Mouse (Mus musculus) brain, embryonic 14.5 days (tissue): ENCODE results near the gene Dnaaf3. TPM values are rescaled to one million over a fixed set of nuclear protein-coding genes. Genes with fewer than 3 reads are reported as not detected.

Source experiments
- DNase-seq: peaks from one replicate; pipeline ENCODE4 v3.0.0-alpha.2; 2011; ENCODE audit warnings: low read depth
- CTCF ChIP-seq: fragments of 200-500 bp; IDR thresholded peaks from 2 replicates; pipeline ENCODE4 v1.5.1; 2012; ENCODE audit warnings: inconsistent platforms, mild to moderate bottlenecking, moderate library complexity, borderline replicate concordance; ENCODE audit not compliant: insufficient read depth, insufficient read length; ENCODE audit errors: extremely low read depth
- POLR2A ChIP-seq: fragments of 200-500 bp; IDR thresholded peaks from 2 replicates; pipeline ENCODE4 v1.6.1; 2012; ENCODE audit warnings: mild to moderate bottlenecking, inconsistent platforms, borderline replicate concordance; ENCODE audit not compliant: poor library complexity, insufficient read depth, insufficient read length, severe bottlenecking; ENCODE audit errors: extremely low read depth
- polyA plus RNA-seq: library from polyadenylated mRNA; depleted of rRNA; stranded (reverse); fragments of >200 nt; gene quantifications from 2 replicates; pipeline ENCODE4 v1.2.3, GENCODE M21; 2012; rRNA removed

Gene Dnaaf3
- polyA plus RNA-seq, 1 experiment = 5.9 TPM

DNA sequence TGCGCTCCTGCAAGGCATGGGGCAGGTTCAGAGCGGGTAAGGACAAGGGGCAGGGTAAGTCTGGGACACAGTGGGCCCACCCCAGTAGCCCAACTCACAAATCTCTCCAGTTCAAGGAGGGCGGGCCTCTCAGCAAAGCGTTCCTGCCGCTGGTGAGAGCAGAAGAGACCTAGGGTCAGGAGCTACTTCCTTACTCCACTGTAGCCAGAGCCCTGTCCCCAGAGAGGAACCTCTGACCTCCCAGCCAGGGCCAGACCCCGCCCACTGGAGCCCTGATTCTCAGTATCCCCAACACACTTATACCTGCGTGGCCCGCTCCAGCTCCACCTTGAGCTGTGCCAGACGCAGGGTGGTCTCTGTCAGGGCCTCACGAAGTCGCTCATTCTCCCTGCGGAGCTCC, 50.0 kb downstream of the Dnaaf3 start:
- DNase-seq = no peak
- no peak for TF ChIP-seq CTCF
- no peak for TF ChIP-seq POLR2A

DNA sequence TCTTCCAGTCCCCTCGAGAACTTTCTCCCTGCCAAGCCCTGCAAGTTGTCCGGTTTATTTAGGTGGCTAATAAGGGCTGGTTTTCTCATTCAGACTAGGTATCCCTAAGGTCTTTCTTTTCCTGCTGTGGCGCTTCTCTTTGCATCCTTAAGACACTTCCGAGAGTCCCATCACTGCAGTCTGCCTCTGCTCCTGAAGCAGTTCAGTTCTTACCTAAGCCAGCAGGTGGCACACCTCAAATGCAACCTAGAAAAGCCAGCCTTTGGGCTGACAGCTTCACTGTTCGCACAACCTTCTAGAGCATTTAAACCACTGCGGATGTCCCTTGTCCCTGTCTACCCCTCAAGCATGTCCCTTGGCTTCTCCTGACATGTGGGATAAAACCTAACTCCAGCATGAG, 52.6 kb downstream of the Dnaaf3 start:
- no peak for TF ChIP-seq POLR2A
- TF ChIP-seq CTCF = peak; percentile 60; the same call in 1 of the 2 replicates

DNA sequence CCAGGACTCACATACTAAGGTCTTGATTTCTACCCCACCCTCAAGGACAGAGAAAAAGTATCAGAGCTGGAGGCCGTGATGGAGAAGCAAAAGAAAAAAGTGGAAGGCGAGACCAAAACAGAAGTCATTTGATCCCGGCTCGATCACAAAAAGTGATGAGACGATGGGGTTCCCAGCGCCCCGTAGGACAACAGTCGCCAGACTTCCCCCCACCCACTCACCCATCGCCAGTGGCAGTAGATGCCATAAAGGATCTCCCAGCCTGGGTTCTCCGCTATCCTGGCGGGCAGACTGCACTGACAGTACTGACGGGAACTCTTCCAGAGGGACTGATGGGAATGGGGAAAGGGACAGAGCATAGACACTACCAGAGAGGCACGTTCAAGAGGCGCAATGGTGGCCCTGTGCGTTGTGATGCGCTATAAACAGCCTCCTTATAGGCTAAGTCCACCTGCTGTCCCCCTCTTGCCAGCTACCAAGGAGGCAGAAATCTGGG, 53.4 kb downstream of the Dnaaf3 start:
- DNase-seq = peak; percentile 12

More for the DNA sequence above, 52.6 kb downstream of the Dnaaf3 start:
- peak; percentile 57 for DNase-seq

DNA sequence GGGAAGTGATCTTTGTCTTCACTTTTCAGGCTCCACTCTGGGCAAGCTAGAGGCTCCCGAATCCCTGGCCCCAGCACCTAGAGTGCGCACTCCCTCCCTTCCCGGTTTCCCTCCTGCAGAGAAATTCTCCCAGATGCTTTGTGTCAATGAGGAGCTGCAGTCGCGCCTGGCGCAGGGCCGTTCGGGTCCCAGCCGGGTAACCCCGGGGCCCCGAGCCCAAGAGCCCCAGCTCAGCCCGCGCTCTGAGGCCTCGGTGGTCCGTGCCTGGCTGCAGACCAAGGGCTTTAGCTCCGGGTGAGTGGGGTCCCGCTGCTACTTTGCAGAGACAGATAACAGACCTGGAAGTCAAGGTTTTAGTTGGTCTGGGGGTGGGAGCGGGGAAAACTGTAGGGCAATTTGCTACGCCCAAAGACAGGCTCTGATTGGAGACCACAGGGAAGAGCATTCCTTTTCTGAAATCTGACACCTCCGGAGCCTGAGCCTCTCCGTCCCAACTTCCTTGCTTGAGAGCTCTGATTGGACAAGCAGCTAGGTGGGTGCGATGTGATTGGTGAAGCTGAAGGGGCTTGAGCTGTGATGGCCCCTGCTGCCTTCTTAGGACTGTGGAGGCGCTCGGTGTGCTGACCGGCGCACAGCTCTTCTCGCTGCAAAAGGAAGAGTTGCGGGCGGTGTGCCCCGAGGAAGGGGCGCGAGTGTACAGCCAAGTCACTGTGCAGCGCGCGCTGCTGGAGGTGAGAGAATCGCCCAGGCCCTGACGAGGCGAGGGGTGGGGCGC, 54.0 kb downstream of the Dnaaf3 start:
- no peak; the same call in 1 of the 2 replicates for TF ChIP-seq POLR2A
- no peak for TF ChIP-seq CTCF
- peak; percentile 96 for DNase-seq

More for the DNA sequence above, 53.4 kb downstream of the Dnaaf3 start:
- TF ChIP-seq CTCF (no peak), POLR2A (no peak)

DNA sequence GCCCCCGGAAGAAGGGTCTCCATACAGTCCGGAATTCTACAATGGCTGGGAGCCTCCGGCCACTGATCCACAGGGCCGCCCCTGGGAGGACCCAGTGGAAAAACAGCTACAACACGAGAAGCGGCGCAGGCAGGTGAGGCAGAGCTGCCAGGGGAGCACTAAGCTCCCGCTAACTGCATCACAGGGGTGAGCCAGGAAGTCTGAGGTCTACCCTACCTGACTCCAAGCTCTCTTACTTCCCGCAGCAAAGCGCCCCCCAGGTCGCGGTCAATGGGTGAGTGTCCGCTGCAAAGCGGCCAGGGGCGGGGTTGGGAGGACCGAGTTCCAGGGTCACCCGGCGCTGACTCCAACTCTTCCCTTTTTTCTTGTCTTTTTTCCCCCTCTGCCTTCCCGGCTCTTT, 58.3 kb downstream of the Dnaaf3 start:
- no peak for TF ChIP-seq CTCF
- no peak for TF ChIP-seq POLR2A

More for the DNA sequence above, 58.3 kb downstream of the Dnaaf3 start:
- no peak for DNase-seq

Other genes starting within 250 kb of the Dnaaf3 start
- gene Ncr1, start 194.7 kb downstream of the Dnaaf3 start, polyA plus RNA-seq = not detected in 2 replicates
- gene Gp6, start 134.7 kb downstream of the Dnaaf3 start, polyA plus RNA-seq = 0.03 and 0.08 TPM in 2 replicates
- 37.8 and 40.5 TPM in 2 replicates for gene Rdh13, start 86.8 kb downstream of the Dnaaf3 start, polyA plus RNA-seq
- 5.6 and 6.9 TPM in 2 replicates for gene Eps8l1, start 71.8 kb downstream of the Dnaaf3 start, polyA plus RNA-seq
- 61.5 and 104 TPM in 2 replicates for gene Ppp1r12c, start 30.8 kb downstream of the Dnaaf3 start, polyA plus RNA-seq
- gene Tnnt1, start 16.1 kb downstream of the Dnaaf3 start, polyA plus RNA-seq = 3.3 and 3.9 TPM in 2 replicates
- 4.2 and 4.3 TPM in 2 replicates for gene Tnni3, start 8.2 kb downstream of the Dnaaf3 start, polyA plus RNA-seq
- 103 and 105 TPM in 2 replicates for gene Syt5, start 15.1 kb upstream of the Dnaaf3 start, polyA plus RNA-seq
- gene Ptprh, start 71.6 kb upstream of the Dnaaf3 start, polyA plus RNA-seq = 0.87 and 1.5 TPM in 2 replicates
- gene Tmem86b, start 99.0 kb upstream of the Dnaaf3 start, polyA plus RNA-seq = 55.9 and 89.5 TPM in 2 replicates
- gene Ppp6r1, start 126.6 kb upstream of the Dnaaf3 start, polyA plus RNA-seq = 115 and 130 TPM in 2 replicates
- gene Hspbp1, start 152.6 kb upstream of the Dnaaf3 start, polyA plus RNA-seq = 93.3 and 97.3 TPM in 2 replicates
- 137 and 161 TPM in 2 replicates for gene Brsk1, start 158.2 kb upstream of the Dnaaf3 start, polyA plus RNA-seq
- gene Tmem150b, start 192.8 kb upstream of the Dnaaf3 start, polyA plus RNA-seq = 0.03 and 0.05 TPM in 2 replicates
- gene Kmt5c, start 207.7 kb upstream of the Dnaaf3 start, polyA plus RNA-seq = 197 and 214 TPM in 2 replicates
- 26.2 and 27.5 TPM in 2 replicates for gene Cox6b2, start 220.6 kb upstream of the Dnaaf3 start, polyA plus RNA-seq
- not detected in 2 replicates for gene Fam71e2, start 238.8 kb upstream of the Dnaaf3 start, polyA plus RNA-seq